Mouse (Mus musculus): ENCODE measurements around the gene Gm47996.
"Not testable (repeated sequence)": the region's sequence is repeated elsewhere in the genome, so short reads cannot be mapped to it uniquely, and the experiment has no call there.

The Gm47996 gene

GRCm38 (mm10) chr1:151209824-151210355 is at the start of gene Gm47996:
Gene Gm47996, plus strand, starts transcription at chr1:151210131.
- not testable (repeated sequence) for DNase-seq (ENCODE audit: extremely low read depth, low read depth, low spot score)

- no peak for DNase-seq (ENCODE audit: extremely low read depth, low read depth, low spot score)
These were observed 43.9 kb upstream of the Gm47996 start for GRCm38 (mm10) chr1:151166031-151166430.

- DNase-seq (ENCODE audit: extremely low read depth, low read depth, low spot score): no peak
These were observed 42.5 kb upstream of the Gm47996 start for GRCm38 (mm10) chr1:151167297-151168047.

- no peak for DNase-seq (ENCODE audit: extremely low read depth, low read depth, low spot score)
These were observed 41.3 kb upstream of the Gm47996 start for GRCm38 (mm10) chr1:151168637-151169036.

GRCm38 (mm10) chr1:151171572-151172461 is 38.1 kb upstream of the Gm47996 start:
- no peak for DNase-seq (ENCODE audit: extremely low read depth, low read depth, low spot score)

GRCm38 (mm10) chr1:151177030-151177936 is 32.6 kb upstream of the Gm47996 start:
- DNase-seq (ENCODE audit: extremely low read depth, low read depth, low spot score): peak; percentile 43

- no peak for DNase-seq (ENCODE audit: extremely low read depth, low read depth, low spot score)
These were observed 32.0 kb upstream of the Gm47996 start for GRCm38 (mm10) chr1:151177937-151178271.

- no peak for DNase-seq (ENCODE audit: extremely low read depth, low read depth, low spot score)
These were observed 31.3 kb upstream of the Gm47996 start for GRCm38 (mm10) chr1:151178505-151179083.

GRCm38 (mm10) chr1:151180167-151180566 is 29.8 kb upstream of the Gm47996 start:
- no peak for DNase-seq (ENCODE audit: extremely low read depth, low read depth, low spot score)

GRCm38 (mm10) chr1:151182266-151182665 is 27.7 kb upstream of the Gm47996 start, which contains the start of gene Gm47985:
Gene Gm47985, plus strand, starts transcription at chr1:151182537.
- not testable (repeated sequence) for DNase-seq (ENCODE audit: extremely low read depth, low read depth, low spot score)

GRCm38 (mm10) chr1:151186186-151186585 is 23.7 kb upstream of the Gm47996 start:
- not testable (repeated sequence) for DNase-seq (ENCODE audit: extremely low read depth, low read depth, low spot score)

GRCm38 (mm10) chr1:151186879-151187424 is 23.0 kb upstream of the Gm47996 start:
- DNase-seq (ENCODE audit: extremely low read depth, low read depth, low spot score): not testable (repeated sequence)

- DNase-seq (ENCODE audit: extremely low read depth, low read depth, low spot score): no peak
These were observed 21.5 kb upstream of the Gm47996 start for GRCm38 (mm10) chr1:151188469-151188868.

- not testable (repeated sequence) for DNase-seq (ENCODE audit: extremely low read depth, low read depth, low spot score)
These were observed 17.9 kb upstream of the Gm47996 start, which contains the start of gene Gm8947 for GRCm38 (mm10) chr1:151192075-151192474. Gene Gm8947, plus strand, starts transcription at chr1:151192376.

- not testable (repeated sequence) for DNase-seq (ENCODE audit: extremely low read depth, low read depth, low spot score)
These were observed 17.2 kb upstream of the Gm47996 start for GRCm38 (mm10) chr1:151192739-151193138.

GRCm38 (mm10) chr1:151195986-151196385 is 13.9 kb upstream of the Gm47996 start:
- DNase-seq (ENCODE audit: extremely low read depth, low read depth, low spot score): not testable (repeated sequence)

- DNase-seq (ENCODE audit: extremely low read depth, low read depth, low spot score): not testable (repeated sequence)
These were observed 13.2 kb upstream of the Gm47996 start for GRCm38 (mm10) chr1:151196690-151197089.

- DNase-seq (ENCODE audit: extremely low read depth, low read depth, low spot score): not testable (repeated sequence)
These were observed 11.8 kb upstream of the Gm47996 start, which contains the start of gene Gm47995 for GRCm38 (mm10) chr1:151198120-151198519. Gene Gm47995, plus strand, starts transcription at chr1:151198448.

- not testable (repeated sequence) for DNase-seq (ENCODE audit: extremely low read depth, low read depth, low spot score)
These were observed 9.3 kb upstream of the Gm47996 start for GRCm38 (mm10) chr1:151200620-151201019.

GRCm38 (mm10) chr1:151202771-151203170 is 7.2 kb upstream of the Gm47996 start:
- not testable (repeated sequence) for DNase-seq (ENCODE audit: extremely low read depth, low read depth, low spot score)
